Comparison of ENCODE assay signal across 9 mouse cellular contexts in the genomic region with DNA sequence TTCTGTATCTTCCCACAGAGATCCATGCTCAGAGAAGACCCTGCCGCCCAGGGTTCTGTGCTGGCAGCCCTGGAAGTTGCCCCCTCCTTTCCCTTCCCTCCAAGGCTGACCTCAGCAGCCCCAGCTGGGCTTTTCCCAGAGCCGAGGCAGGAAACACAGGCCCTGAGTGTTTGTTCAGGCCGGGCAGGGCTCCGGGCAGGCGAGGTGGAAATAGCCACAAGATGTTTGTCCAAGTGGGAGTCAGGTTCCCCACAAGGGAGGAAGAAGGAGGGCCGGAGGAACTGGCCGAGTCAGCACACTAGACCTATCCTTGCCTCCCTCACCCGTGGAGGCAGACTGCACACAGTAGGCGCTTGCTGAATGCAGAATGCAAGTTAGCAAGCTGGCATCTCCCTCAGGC. TPM values are rescaled to one million over a fixed set of nuclear protein-coding genes. Genes with fewer than 3 reads are reported as not detected.
DNase-seq lines count a peak whose midpoint lies in the region; ATAC-seq and TF ChIP-seq lines count a peak whose summit lies in the region.
"Had no signal": no experiment of that assay in that cellular context is flagged by ENCODE, and none has a peak within 500 bp of the region (broad histone marks: within the 10 kb centered on the region; RNA-seq: fewer than 3 reads in every experiment).

No protein-coding gene starts in this region.

- peaks cover 9% of the 10 kb centered on the region for H3K4me1 ChIP-seq in intestine, embryonic 14.5 days (replicated peaks; ENCODE audit: control insufficient read depth, insufficient read depth, low read length)
- H3K4me1 ChIP-seq in intestine, postnatal 0 days (replicated peaks; ENCODE audit: control insufficient read depth, insufficient read depth, low read length) = no peaks in the 10 kb centered on the region

- peak overlapping the region; percentile 47; the same call in 1 of the 2 replicates for H3K27ac ChIP-seq in intestine, embryonic 14.5 days (ENCODE audit: low read depth)
- no peak overlapping the region for H3K27ac ChIP-seq in intestine, postnatal 0 days (ENCODE audit: low read depth, low read length)

- H3K4me3 ChIP-seq in intestine, embryonic 14.5 days (ENCODE audit: low read depth, low read length) = no peak overlapping the region
- no peak overlapping the region for H3K4me3 ChIP-seq in intestine, postnatal 0 days (ENCODE audit: low read depth, low read length)
- no peak overlapping the region for H3K4me3 ChIP-seq in myocyte

- no peak for ATAC-seq in intestine, embryonic 14.5 days (replicated peaks; ENCODE audit: low FRiP score, low TSS enrichment, low read depth)
- no peak for ATAC-seq in intestine, postnatal 0 days
- ATAC-seq: Patski had no signal

- no peaks in the 10 kb centered on the region for H3K36me3 ChIP-seq in intestine, embryonic 14.5 days (ENCODE audit: control insufficient read depth, insufficient read depth, low read length)
- H3K36me3 ChIP-seq in intestine, postnatal 0 days (ENCODE audit: control insufficient read depth, insufficient read depth) = no peaks in the 10 kb centered on the region
- H3K36me3 ChIP-seq in myocyte (ENCODE audit: control insufficient read depth, insufficient read depth) = no peaks in the 10 kb centered on the region

- no peaks in the 10 kb centered on the region for H3K27me3 ChIP-seq in intestine, embryonic 14.5 days (replicated peaks; ENCODE audit: control insufficient read depth, insufficient read depth, low read length)
- H3K27me3 ChIP-seq in intestine, postnatal 0 days (replicated peaks; ENCODE audit: control insufficient read depth, insufficient read depth, low read length) = no peaks in the 10 kb centered on the region
- H3K27me3 ChIP-seq in myocyte (ENCODE audit: control insufficient read depth, insufficient read depth, insufficient read length) = no peaks in the 10 kb centered on the region
- H3K27me3 ChIP-seq: Patski had no signal

- no peaks in the 10 kb centered on the region for H3K79me2 ChIP-seq in myocyte (ENCODE audit: control insufficient read depth, insufficient read depth)

- no peak overlapping the region for H3ac ChIP-seq in myocyte (ENCODE audit: control insufficient read depth, insufficient read length)

- WGBS in intestine, embryonic 14.5 days = 27% methylated on average over 9 of the region's 9 CpGs
- WGBS in intestine, postnatal 0 days = 27% methylated on average over 9 of the region's 9 CpGs

- no peak for DNase-seq in intestine, embryonic 14.5 days (ENCODE audit: low spot score)
- peak; percentile 73 for DNase-seq in adrenal gland, postnatal 14 days
- DNase-seq in heart, adult 8-10 months (ENCODE audit: low spot score) = peak; percentile 89
- DNase-seq in kidney, postnatal 14 days = peak; percentile 86
- DNase-seq in ovary, postnatal 14 days (ENCODE audit: low spot score) = no peak
- DNase-seq in left cerebral cortex, adult 11 months (ENCODE audit: low spot score) = no peak

- H3K9ac ChIP-seq in intestine, embryonic 14.5 days (ENCODE audit: low read length) = no peak overlapping the region
- no peak overlapping the region for H3K9ac ChIP-seq in intestine, postnatal 0 days (ENCODE audit: low read depth, low read length)

- no peaks in the 10 kb centered on the region for H3K9me3 ChIP-seq in intestine, embryonic 14.5 days (ENCODE audit: control insufficient read depth, low read length)
- no peaks in the 10 kb centered on the region for H3K9me3 ChIP-seq in intestine, postnatal 0 days (ENCODE audit: control insufficient read depth)

- no peak for TF ChIP-seq POLR2A in myocyte (IDR thresholded peaks at IDR 0.05; ENCODE audit: insufficient read length, low read depth)

- H3K4me2 ChIP-seq in intestine, embryonic 14.5 days (ENCODE audit: low read length) = no peak overlapping the region
- H3K4me2 ChIP-seq in intestine, postnatal 0 days (replicated peaks; ENCODE audit: low read depth) = no peak overlapping the region
- H3K4me2 ChIP-seq in myocyte (ENCODE audit: low read depth) = peak overlapping the region; percentile 18

- no peak for TF ChIP-seq CTCF in intestine, postnatal 0 days (IDR thresholded peaks at IDR 0.05; ENCODE audit: low read depth)

TF ChIP-seq in myocyte, 11 proteins besides CTCF, POLR2A, EP300 and RAD21:
- TF ChIP-seq POLR2AphosphoS2 (IDR thresholded peaks at IDR 0.05; ENCODE audit: insufficient read length, low read depth) = no peak
- no peak for TF ChIP-seq CEBPB (IDR thresholded peaks at IDR 0.05; ENCODE audit: insufficient read depth, poor library complexity, severe bottlenecking)
TF ChIP-seq in myocyte: peak in this region for 0.

RNA-seq across cellular contexts. Expression of gene Plxnd1, which starts 11.9 kb away (rescaled TPM):
- polyA plus RNA-seq in intestine, embryonic 14.5 days (2014; fragmentation: Nextera tagmentation; extraction: Ambion mirVana) = 39.7 and 46.5 TPM in 2 replicates
- 8.2 and 9.6 TPM in 2 replicates for polyA plus RNA-seq in intestine, postnatal 0 days (2015; fragmentation: Nextera tagmentation; extraction: Ambion mirVana)
- 154 and 173 TPM in 2 replicates for total RNA-seq in adrenal gland, postnatal 14 days (2021)
- 10 to 100 TPM; 43.8 to 75.7 (median 63.5) TPM for total RNA-seq in heart, adult 8-10 months (2022)
- 39.4 TPM for polyA plus RNA-seq in myocyte (2012; fragmentation: generic; extraction: Trizol)

Comparison
In these comparisons a context has a peak if more than half of its experiments do, and no peak if none do; other contexts are left out.
1. DNase-seq: peak in adrenal gland, postnatal 14 days (single experiment), heart, adult 8-10 months (single experiment) and kidney, postnatal 14 days (single experiment); none in intestine, embryonic 14.5 days (single experiment), ovary, postnatal 14 days (single experiment) and left cerebral cortex, adult 11 months (single experiment).